Mouse (Mus musculus) CH12.LX (cell line): ENCODE results near the gene Hspd1.

Experiments
- CTCF ChIP-seq, 2 experiments: IDR thresholded peaks in 1 of 2; conservative IDR thresholded peaks in 1 of 2; 2 replicates each; pipeline ENCODE4 v1.5.1; 2011 to 2012; ENCODE audit warnings: low read depth in 2 of 2, low read length in 2 of 2, improper control_type of control experiment in 1 of 2, inconsistent platforms in 1 of 2, mild to moderate bottlenecking in 1 of 2, moderate library complexity in 1 of 2
- MAX ChIP-seq: IDR thresholded peaks from 2 replicates; pipeline ENCODE4 v1.6.1; 2011; ENCODE audit warnings: low read length, improper control_type of control experiment

DNA sequence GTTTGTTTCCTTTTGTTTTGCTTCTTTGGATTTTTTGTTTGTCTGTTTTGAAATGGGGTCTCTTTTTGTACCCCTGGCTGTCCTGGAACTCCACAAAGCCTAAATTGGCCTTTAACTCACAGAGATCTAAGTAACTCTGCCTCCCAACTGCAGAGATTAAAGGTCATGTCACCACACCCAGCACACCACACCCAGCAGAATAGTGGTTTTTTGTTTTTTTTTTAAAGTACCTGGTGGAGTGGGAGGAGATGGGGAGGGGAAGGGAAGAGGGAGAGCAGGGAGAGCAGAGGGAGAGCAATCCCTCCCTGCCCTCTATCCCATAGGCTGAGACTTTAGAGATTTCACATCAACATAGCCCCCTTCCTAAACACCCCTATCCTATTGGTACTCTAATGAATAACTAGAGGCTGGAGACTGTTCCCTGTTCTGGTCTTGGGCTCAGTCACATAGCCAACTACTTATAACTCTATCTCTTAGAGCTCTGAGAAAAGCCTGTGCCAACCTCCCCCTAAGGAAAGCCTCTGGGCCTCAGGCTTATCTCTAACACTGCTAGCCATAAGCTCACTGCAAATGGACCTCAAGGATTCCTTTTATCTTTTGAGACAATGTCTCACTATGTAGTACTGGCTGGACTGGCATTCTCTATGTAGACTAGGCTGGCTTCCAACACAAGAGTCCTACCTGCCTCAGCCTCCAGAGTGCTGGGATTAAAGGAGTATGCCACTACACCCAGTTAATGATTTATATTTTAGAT lies 56.8 kb downstream of the Hspd1 start:
- TF ChIP-seq MAX (no peak), CTCF (conservative IDR thresholded peaks at IDR 0.05 in 1 of 2, IDR thresholded peaks at IDR 0.05 in 1 of 2; ENCODE audit: low read depth in 2 of 2, low read length in 2 of 2) (no peak)
